Mouse (Mus musculus) c-Kit-negative CD71-positive TER-119-positive erythroid progenitor cells, embryonic 14.5 days (primary cell): ENCODE measurements around the gene Olfr482.

ENCODE experiments used
- DNase-seq: peaks from one replicate; pipeline ENCODE4 v3.0.0-alpha.2; 2013; ENCODE audit warnings: low read depth, low spot score

The Olfr482 gene

DNA sequence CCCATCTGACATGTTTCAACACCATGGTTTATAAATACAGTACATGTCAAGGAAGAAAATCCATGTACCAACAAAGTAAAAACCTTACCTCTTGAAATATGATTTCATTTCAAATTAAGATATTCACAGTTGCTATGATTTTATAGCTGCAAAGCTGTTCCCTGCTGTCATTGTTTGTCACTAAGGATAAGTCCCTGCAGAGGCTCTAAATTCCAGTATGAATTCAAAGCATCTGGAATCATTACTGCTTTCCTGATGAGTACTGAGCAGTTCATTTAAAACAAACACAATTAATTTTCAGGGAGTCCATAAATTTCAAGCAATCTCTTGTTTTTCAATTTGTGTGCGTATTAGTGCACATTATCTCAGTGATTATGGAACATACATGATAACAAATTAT, at the start of gene Olfr482:
Gene Olfr482 (minus strand): TSS at position 101 of the 400 bp plus-strand sequence.
- DNase-seq = no peak

DNA sequence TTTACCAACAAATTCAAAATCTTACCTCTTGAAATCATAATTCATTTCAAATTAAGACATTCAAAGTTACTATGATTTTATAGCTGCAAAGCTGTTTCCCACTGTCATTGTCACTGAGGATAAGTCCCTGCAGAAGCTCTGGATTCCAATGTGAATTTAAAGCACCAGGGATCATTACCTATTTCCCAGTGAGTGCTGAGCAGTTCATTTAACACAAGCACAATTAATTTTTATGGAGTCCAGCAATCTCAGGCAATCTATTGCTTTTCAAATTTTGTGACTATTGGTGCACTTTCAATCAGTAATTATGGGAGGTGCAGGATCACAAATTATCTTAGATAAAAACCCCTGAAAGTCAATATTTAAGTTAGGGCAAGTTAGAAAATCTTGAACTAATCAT, 30.0 kb upstream of the Olfr482 start, which contains the start of gene Olfr484:
Gene Olfr484 (minus strand): TSS at position 101 of the 400 bp plus-strand sequence.
- DNase-seq = no peak

DNA sequence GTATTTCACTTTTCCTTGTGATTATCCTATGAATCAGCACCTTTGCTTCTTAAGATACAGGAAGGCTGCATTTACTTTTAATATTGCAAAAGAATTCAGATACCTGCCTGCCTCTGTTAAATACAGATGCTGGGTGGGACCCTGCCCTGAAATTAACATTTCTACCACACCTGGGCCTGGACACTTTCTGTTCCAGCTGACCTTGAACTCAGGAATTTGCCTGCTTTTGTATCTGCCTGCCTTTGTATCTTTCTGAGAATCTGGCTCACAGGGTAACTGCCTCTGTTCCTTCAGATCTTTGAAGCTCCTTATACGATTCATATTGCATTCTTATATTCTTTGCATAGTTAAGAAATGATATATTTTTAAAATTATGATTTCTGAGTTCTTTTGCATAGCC, 24.0 kb upstream of the Olfr482 start:
- DNase-seq = no peak

DNA sequence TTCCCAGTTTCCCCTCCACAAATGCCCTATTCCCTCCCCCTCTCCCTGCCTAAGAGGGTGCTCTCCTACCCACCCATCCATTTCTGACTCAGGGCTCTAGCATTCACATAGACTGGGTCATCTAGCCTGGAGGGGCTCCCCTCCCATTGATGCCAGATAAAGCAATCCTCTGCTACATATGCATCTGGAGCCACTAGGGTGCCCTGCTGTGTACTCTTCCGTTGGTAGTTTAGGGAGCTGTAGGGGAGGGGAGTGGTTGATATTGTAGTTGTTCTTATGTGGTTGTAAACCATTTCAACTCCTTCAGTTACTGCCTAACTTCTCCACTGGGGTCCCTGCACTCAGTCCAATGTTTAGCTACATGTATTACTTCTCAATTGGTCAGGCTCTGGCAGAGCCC, 23.3 kb upstream of the Olfr482 start:
- no peak for DNase-seq

DNA sequence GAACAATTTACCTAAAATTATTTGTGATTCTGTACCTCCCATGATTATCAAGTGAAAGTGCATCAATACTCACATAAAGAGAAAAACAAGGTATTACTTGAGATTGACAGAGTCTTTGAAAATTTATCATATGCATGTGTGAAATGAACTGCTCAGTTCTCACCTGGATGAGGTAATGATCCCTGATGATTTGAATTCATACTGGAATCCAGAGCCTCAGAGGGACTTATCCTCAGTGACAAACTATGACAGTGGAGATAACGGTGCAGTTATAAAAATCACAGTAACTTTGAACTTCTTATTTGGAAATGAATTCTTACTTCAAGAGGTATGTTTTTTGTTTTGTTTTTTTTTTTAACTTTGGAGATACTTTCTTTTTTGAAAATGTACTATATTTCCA, 3.2 kb upstream of the Olfr482 start, which contains the start of gene Olfr483:
Gene Olfr483 (plus strand): TSS at position 301 of the 400 bp plus-strand sequence.
- DNase-seq = no peak

DNA sequence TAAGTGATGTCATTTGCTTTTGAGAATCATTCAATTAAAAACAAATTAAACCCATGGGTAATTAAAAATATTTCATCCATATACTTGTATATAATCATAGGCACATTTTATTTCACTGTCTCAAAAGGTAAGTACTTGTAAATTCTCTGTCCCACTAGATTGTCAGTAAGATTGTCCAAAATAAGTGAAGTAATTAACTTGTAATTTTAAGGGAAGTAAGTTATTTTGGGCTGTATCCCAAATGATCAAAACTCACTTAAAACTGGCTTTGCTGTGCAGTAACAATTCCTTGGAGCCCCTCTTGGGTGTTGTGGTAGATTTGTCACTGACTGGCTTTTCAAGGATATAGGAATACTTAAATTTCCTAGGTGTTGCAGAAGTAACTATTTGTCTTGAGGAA, 17.8 kb downstream of the Olfr482 start, which contains the start of gene Olfr481:
Gene Olfr481 (plus strand): TSS at position 301 of the 400 bp plus-strand sequence.
- DNase-seq = no peak

DNA sequence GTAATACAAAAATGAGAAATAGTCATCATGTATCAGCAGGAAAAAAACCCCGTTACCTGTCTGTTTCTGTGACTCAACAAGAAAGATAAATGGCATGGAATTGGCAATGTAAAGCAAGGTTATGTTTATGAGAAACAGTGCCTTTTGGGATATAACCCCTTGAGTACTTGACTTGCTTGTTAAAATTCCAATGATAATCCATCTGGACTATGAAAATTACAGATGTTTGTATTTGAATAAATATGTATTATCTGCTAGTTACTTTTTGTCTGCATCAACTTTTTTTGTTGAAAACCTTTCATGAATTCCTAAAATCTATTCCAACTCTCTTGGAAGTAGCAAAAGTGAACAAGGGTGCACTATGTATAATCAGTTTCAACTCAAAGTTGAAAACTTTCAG, 30.1 kb downstream of the Olfr482 start, which contains the start of gene Olfr480:
Gene Olfr480 (minus strand): TSS at position 101 of the 400 bp plus-strand sequence.
- DNase-seq = no peak

DNA sequence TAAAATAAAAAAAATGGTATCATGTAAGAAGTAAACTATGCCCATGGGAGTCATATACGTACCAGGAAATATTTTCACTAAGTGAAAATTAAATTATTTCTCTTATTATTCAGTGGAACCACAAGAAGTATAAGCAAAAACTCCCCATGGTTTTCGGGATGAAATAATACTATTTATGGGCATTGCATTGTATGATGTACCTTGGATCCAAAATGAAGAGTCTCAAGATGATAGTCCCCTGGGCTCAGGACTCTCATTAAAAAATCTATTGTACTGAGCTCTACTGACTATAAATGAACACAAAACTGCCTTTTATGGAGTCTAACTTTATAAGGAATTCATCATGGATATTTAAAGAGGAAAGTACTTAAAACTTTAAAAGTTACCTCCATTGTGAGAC, 47.0 kb downstream of the Olfr482 start, which contains the start of gene Olfr479:
Gene Olfr479 (plus strand): TSS at position 301 of the 400 bp plus-strand sequence.
- no peak for DNase-seq
